24 mouse cellular contexts compared by ENCODE assay signal in genomic region chr2:27780162-27780561, GRCm38 (mm10).
DNase-seq lines count a peak whose midpoint lies in the region; ATAC-seq and TF ChIP-seq lines count a peak whose summit lies in the region.
"Had no signal": no experiment of that assay in that cellular context is flagged by ENCODE, and none has a peak within 500 bp of the region (broad histone marks: within the 10 kb centered on the region; RNA-seq: fewer than 3 reads in every experiment).

No protein-coding gene starts in this region.

- H3K36me3 ChIP-seq in limb, embryonic 15.5 days, result no peaks in the 10 kb centered on the region
- no peaks in the 10 kb centered on the region for H3K36me3 ChIP-seq in limb, embryonic 10.5 days
- no peaks in the 10 kb centered on the region for H3K36me3 ChIP-seq in myocyte (ENCODE audit: control insufficient read depth, insufficient read depth)
- H3K36me3 ChIP-seq: embryonic facial prominence, embryonic 10.5 days; embryonic facial prominence, embryonic 13.5 days; forebrain, embryonic 12.5 days; forebrain, embryonic 15.5 days; heart, embryonic 12.5 days; heart, embryonic 15.5 days; hindbrain, embryonic 10.5 days; hindbrain, embryonic 13.5 days had no signal

- H3K27me3 ChIP-seq in limb, embryonic 15.5 days, result no peaks in the 10 kb centered on the region
- H3K27me3 ChIP-seq in limb, embryonic 10.5 days (ENCODE audit: low read depth, poor library complexity, severe bottlenecking), result no peaks in the 10 kb centered on the region
- no peaks in the 10 kb centered on the region for H3K27me3 ChIP-seq in myocyte (ENCODE audit: control insufficient read depth, insufficient read depth, insufficient read length)
- H3K27me3 ChIP-seq: embryonic facial prominence, embryonic 13.5 days; forebrain, embryonic 12.5 days; forebrain, embryonic 15.5 days; heart, embryonic 15.5 days; hindbrain, embryonic 13.5 days had no signal

- H3K4me1 ChIP-seq in limb, embryonic 15.5 days, result peaks cover 38% of the 10 kb centered on the region
- H3K4me1 ChIP-seq in limb, embryonic 10.5 days, result peaks cover 10% of the 10 kb centered on the region
- H3K4me1 ChIP-seq: forebrain, embryonic 12.5 days; forebrain, embryonic 15.5 days; heart, embryonic 12.5 days; hindbrain, embryonic 13.5 days had no signal

- no peak overlapping the region for H3ac ChIP-seq in myocyte (ENCODE audit: control insufficient read depth, insufficient read length)

- H3K9ac ChIP-seq in limb, embryonic 15.5 days, result no peak overlapping the region
- H3K9ac ChIP-seq: embryonic facial prominence, embryonic 13.5 days; forebrain, embryonic 12.5 days; forebrain, embryonic 15.5 days; heart, embryonic 12.5 days; heart, embryonic 15.5 days; hindbrain, embryonic 13.5 days had no signal

- TF ChIP-seq CTCF in gastrocnemius, adult 2 months (IDR thresholded peaks at IDR 0.05), result no peak
- no peak for TF ChIP-seq CTCF in brain, embryonic 14.5 days (IDR thresholded peaks at IDR 0.05; ENCODE audit: borderline replicate concordance, extremely low read depth, insufficient read depth, insufficient read length)

- TF ChIP-seq POLR2A in brain, embryonic 14.5 days (IDR thresholded peaks at IDR 0.05; ENCODE audit: borderline replicate concordance, extremely low read depth, insufficient read depth, insufficient read length, poor library complexity, severe bottlenecking), result no peak
- TF ChIP-seq POLR2A in myocyte (IDR thresholded peaks at IDR 0.05; ENCODE audit: insufficient read length, low read depth), result no peak

- 86% methylated on average over 7 of the region's 7 CpGs for WGBS in limb, embryonic 15.5 days
- 94% methylated on average over 7 of the region's 7 CpGs for WGBS in limb, embryonic 10.5 days

- H3K79me2 ChIP-seq in myocyte (ENCODE audit: control insufficient read depth, insufficient read depth), result peaks cover 10% of the 10 kb centered on the region

- intact Hi-C loops in gastrocnemius, adult 2 months (cut with DNase I), result loop anchor here (5.0 kb wide), 1 partner anchor 67 kb away; no protein-coding TSS in a partner anchor

- DNase-seq in gastrocnemius, adult 2 months, result no peak
- no peak for DNase-seq in gastrocnemius, postnatal 10 days
- DNase-seq in limb, embryonic 10.5 days (ENCODE audit: low spot score), result no peak
- peak; percentile 40 for DNase-seq in brain, embryonic 14.5 days (ENCODE audit: low read depth)
- no peak for DNase-seq in urinary bladder, postnatal 4 days (ENCODE audit: low spot score in 2 of 2)
- DNase-seq in adipocyte (ENCODE audit: low spot score), result no peak
- DNase-seq: adrenal gland, adult 8-10 months; adrenal gland, postnatal 25 days; cerebellum, adult 11-12 months; cerebellum, adult 8-10 months; cerebellum, postnatal 36 days; embryo, embryonic 11 days had no signal

- ATAC-seq in limb, embryonic 15.5 days (ENCODE audit: insufficient number of reproducible peaks, low FRiP score, low TSS enrichment, low read depth), result no peak
- ATAC-seq: CD4-positive, CD25-positive, alpha-beta regulatory T cell, adult 4 months; forebrain, embryonic 15.5 days had no signal

- H3K4me2 ChIP-seq in limb, embryonic 15.5 days, result no peak overlapping the region
- peak overlapping the region; percentile 71 for H3K4me2 ChIP-seq in myocyte (ENCODE audit: low read depth)
- H3K4me2 ChIP-seq: embryonic facial prominence, embryonic 13.5 days; forebrain, embryonic 12.5 days; forebrain, embryonic 15.5 days; heart, embryonic 12.5 days; heart, embryonic 15.5 days; hindbrain, embryonic 13.5 days had no signal

- no peak overlapping the region for H3K4me3 ChIP-seq in gastrocnemius, adult 2 months
- no peak overlapping the region for H3K4me3 ChIP-seq in limb, embryonic 15.5 days
- H3K4me3 ChIP-seq in limb, embryonic 10.5 days, result no peak overlapping the region
- no peak overlapping the region for H3K4me3 ChIP-seq in myocyte
- H3K4me3 ChIP-seq: embryonic facial prominence, embryonic 10.5 days; embryonic facial prominence, embryonic 13.5 days; erythroblast, embryonic 14.5 days; forebrain, embryonic 12.5 days; forebrain, embryonic 15.5 days; heart, embryonic 12.5 days; heart, embryonic 15.5 days; hindbrain, embryonic 10.5 days; hindbrain, embryonic 13.5 days had no signal

- H3K9me3 ChIP-seq in limb, embryonic 15.5 days, result no peaks in the 10 kb centered on the region
- no peaks in the 10 kb centered on the region for H3K9me3 ChIP-seq in limb, embryonic 10.5 days (replicated peaks)
- H3K9me3 ChIP-seq: embryonic facial prominence, embryonic 10.5 days; embryonic facial prominence, embryonic 13.5 days; forebrain, embryonic 12.5 days; forebrain, embryonic 15.5 days; heart, embryonic 12.5 days; heart, embryonic 15.5 days; hindbrain, embryonic 10.5 days; hindbrain, embryonic 13.5 days had no signal

- peak overlapping the region; percentile 55 for H3K27ac ChIP-seq in gastrocnemius, adult 2 months
- peak overlapping the region; percentile 57 for H3K27ac ChIP-seq in limb, embryonic 15.5 days
- no peak overlapping the region for H3K27ac ChIP-seq in limb, embryonic 10.5 days
- H3K27ac ChIP-seq: embryonic facial prominence, embryonic 10.5 days; embryonic facial prominence, embryonic 13.5 days; forebrain, embryonic 12.5 days; forebrain, embryonic 15.5 days; heart, embryonic 15.5 days; hindbrain, embryonic 10.5 days; hindbrain, embryonic 13.5 days had no signal

TF ChIP-seq in myocyte, 11 proteins besides CTCF, POLR2A, EP300 and RAD21:
- TF ChIP-seq REST (IDR thresholded peaks at IDR 0.05; ENCODE audit: insufficient read depth, insufficient read length), result no peak
- TF ChIP-seq USF1 (IDR thresholded peaks at IDR 0.05; ENCODE audit: low read depth), result no peak
- TF ChIP-seq E2F4 (IDR thresholded peaks at IDR 0.05; ENCODE audit: insufficient read depth), result no peak
- TF ChIP-seq TCF12 (IDR thresholded peaks at IDR 0.05; ENCODE audit: insufficient read depth, poor library complexity, severe bottlenecking), result no peak
- TF ChIP-seq CEBPB (IDR thresholded peaks at IDR 0.05; ENCODE audit: insufficient read depth, poor library complexity, severe bottlenecking), result no peak
- peak in 2 of 3 experiments; percentile 4 to 9 for TF ChIP-seq MYOG (IDR thresholded peaks at IDR 0.05; ENCODE audit: control insufficient read depth in 1 of 3, insufficient read depth in 1 of 3, insufficient read length in 2 of 3, low read depth in 2 of 3)
- peak in 1 of 3 experiments; percentile 1 for TF ChIP-seq MYOD1 (IDR thresholded peaks at IDR 0.05; ENCODE audit: control insufficient read depth in 1 of 3, insufficient read length in 2 of 3, low read depth in 2 of 3)
- no peak for TF ChIP-seq TCF3 (IDR thresholded peaks at IDR 0.05; ENCODE audit: insufficient read length, low read depth)
- TF ChIP-seq MAX (IDR thresholded peaks at IDR 0.05; ENCODE audit: low read depth), result no peak
